In the genomic region with DNA sequence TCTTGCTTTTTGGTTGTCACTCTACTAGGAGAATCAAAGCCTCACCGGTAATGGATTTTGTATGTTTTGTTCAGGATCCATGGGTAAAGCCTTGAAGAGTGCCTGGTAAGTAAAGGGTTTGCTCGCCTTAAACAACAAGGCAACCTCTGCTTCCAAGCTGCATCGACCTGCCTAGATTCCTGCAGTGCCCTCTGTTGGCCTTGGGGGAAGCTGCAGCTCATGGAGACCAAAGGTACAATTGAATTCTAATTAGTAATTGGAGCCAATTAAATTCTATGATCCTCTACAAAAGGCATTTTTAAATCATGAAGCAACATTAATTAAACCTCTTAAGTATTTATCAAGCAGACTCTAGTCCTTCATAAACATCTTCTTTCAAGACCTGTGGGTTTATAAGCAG, we compare ENCODE assay signal across 9 mouse cellular contexts.
DNase-seq lines count a peak whose midpoint lies in the region; ATAC-seq and TF ChIP-seq lines count a peak whose summit lies in the region.
"Had no signal": no experiment of that assay in that cellular context is flagged by ENCODE, and none has a peak within 500 bp of the region (broad histone marks: within the 10 kb centered on the region; RNA-seq: fewer than 3 reads in every experiment).

No protein-coding gene starts in this region.

- in situ Hi-C loops in Patski (cut with MboI; ENCODE audit: low pct_unique_long_range_greater_than_20kb), result no loop called here

- H3K4me2 ChIP-seq in lung, embryonic 14.5 days, result no peak overlapping the region

- no peaks in the 10 kb centered on the region for H3K4me1 ChIP-seq in heart, adult 2 months (ENCODE audit: control insufficient read depth, insufficient read depth, low read length)
- H3K4me1 ChIP-seq in heart, embryonic 10.5 days, result no peaks in the 10 kb centered on the region
- H3K4me1 ChIP-seq in lung, embryonic 14.5 days (ENCODE audit: insufficient read depth), result no peaks in the 10 kb centered on the region

- ATAC-seq in Patski, result no peak
- ATAC-seq in lung, embryonic 14.5 days (ENCODE audit: insufficient read depth), result no peak
- ATAC-seq: midbrain, embryonic 16.5 days had no signal

- TF ChIP-seq EP300 in heart, adult 2 months (IDR thresholded peaks at IDR 0.05; ENCODE audit: insufficient read depth, low read depth, low read length), result no peak

- CTCF ChIA-PET in Patski (lab: Charles Lee), result no interaction called here

- 56% methylated on average over 3 of the region's 3 CpGs for WGBS in heart, adult 2 months
- 53% methylated on average over 3 of the region's 3 CpGs for WGBS in heart, embryonic 10.5 days
- 54% methylated on average over 3 of the region's 3 CpGs for WGBS in lung, embryonic 14.5 days

- intact Hi-C loops in heart, adult 2 months (cut with DNase I), result no loop called here

- no peaks in the 10 kb centered on the region for H3K27me3 ChIP-seq in heart, adult 2 months (ENCODE audit: control insufficient read depth, insufficient read depth, low read length)
- H3K27me3 ChIP-seq in heart, embryonic 10.5 days (ENCODE audit: insufficient read depth, poor library complexity, severe bottlenecking), result no peaks in the 10 kb centered on the region
- no peaks in the 10 kb centered on the region for H3K27me3 ChIP-seq in Patski
- H3K27me3 ChIP-seq in lung, embryonic 14.5 days (ENCODE audit: insufficient read depth, low read length), result no peaks in the 10 kb centered on the region

- H3K9me3 ChIP-seq in heart, embryonic 10.5 days, result no peaks in the 10 kb centered on the region
- no peaks in the 10 kb centered on the region for H3K9me3 ChIP-seq in lung, embryonic 14.5 days (ENCODE audit: low read depth, low read length)

- no peak overlapping the region for H3K4me3 ChIP-seq in heart, adult 2 months
- no peak overlapping the region for H3K4me3 ChIP-seq in heart, embryonic 10.5 days
- no peak overlapping the region for H3K4me3 ChIP-seq in lung, embryonic 14.5 days (ENCODE audit: low read depth, low read length)

- H3K36me3 ChIP-seq in heart, adult 2 months (ENCODE audit: control insufficient read depth, insufficient read depth, low read length), result no peaks in the 10 kb centered on the region
- H3K36me3 ChIP-seq in heart, embryonic 10.5 days, result no peaks in the 10 kb centered on the region
- no peaks in the 10 kb centered on the region for H3K36me3 ChIP-seq in lung, embryonic 14.5 days (ENCODE audit: insufficient read depth)

- no peaks in the 10 kb centered on the region for H3K79me2 ChIP-seq in heart, adult 2 months (replicated peaks; ENCODE audit: control insufficient read depth, insufficient read depth, low read length)

- no peak overlapping the region for H3K27ac ChIP-seq in heart, adult 2 months
- H3K27ac ChIP-seq in heart, embryonic 10.5 days, result no peak overlapping the region
- no peak overlapping the region for H3K27ac ChIP-seq in lung, embryonic 14.5 days (ENCODE audit: low read depth)

- TF ChIP-seq CTCF in heart, adult 2 months (IDR thresholded peaks at IDR 0.05), result peak; percentile 69
- TF ChIP-seq CTCF in Patski (IDR thresholded peaks at IDR 0.05), result peak; percentile 43
- peak; percentile 47 for TF ChIP-seq CTCF in lung, embryonic 14.5 days (IDR thresholded peaks at IDR 0.05; ENCODE audit: low read depth)

- H3K9ac ChIP-seq in heart, adult 2 months (ENCODE audit: low read depth, low read length), result no peak overlapping the region
- H3K9ac ChIP-seq in lung, embryonic 14.5 days, result no peak overlapping the region

- TF ChIP-seq POLR2A in heart, adult 2 months (IDR thresholded peaks at IDR 0.05; ENCODE audit: insufficient read depth, low read depth, low read length), result no peak

- POLR2A ChIA-PET in Patski (lab: Charles Lee), result interaction anchor here (0.7 kb wide), 2 partner anchors 52 to 150 kb away, joined by 3 to 7 read pairs; no protein-coding TSS in a partner anchor

- no peak for DNase-seq in heart, adult 2 months
- no peak for DNase-seq in heart, embryonic 10.5 days (ENCODE audit: low spot score)
- DNase-seq in B cell, adult 2 months, result peak; percentile 43
- DNase-seq in Patski (ENCODE audit: low read depth, low spot score), result no peak
- DNase-seq in lung, embryonic 14.5 days, result peak; percentile 26
- DNase-seq in natural killer cell, adult 2 months (ENCODE audit: low spot score in 2 of 2), result no peak
- DNase-seq in frontal cortex, postnatal 25 days (ENCODE audit: low spot score in 2 of 2), result no peak
- DNase-seq in left cerebral cortex, adult 8-10 months (ENCODE audit: low spot score in 2 of 2), result no peak

Comparison
In these comparisons a context has a peak if more than half of its experiments do, and no peak if none do; other contexts are left out.
1. DNase-seq: peak in B cell, adult 2 months (2 of 2) and lung, embryonic 14.5 days (single experiment); none in heart, adult 2 months (0 of 2), heart, embryonic 10.5 days (single experiment), Patski (single experiment), natural killer cell, adult 2 months (0 of 2), frontal cortex, postnatal 25 days (0 of 2) and left cerebral cortex, adult 8-10 months (0 of 2).
2. Peak in every context shown above with its lines, with median percentiles within 50 percentile points of each other: CTCF ChIP-seq.